Mouse (Mus musculus): ENCODE results near the gene S100a10. TPM values are rescaled to one million over a fixed set of nuclear protein-coding genes. Genes with fewer than 3 reads are reported as not detected.
"Not testable (repeated sequence)": the region's sequence is repeated elsewhere in the genome, so short reads cannot be mapped to it uniquely, and the experiment has no call there.

The S100a10 gene
- polyA plus RNA-seq, 1 experiment: 104 TPM

DNA sequence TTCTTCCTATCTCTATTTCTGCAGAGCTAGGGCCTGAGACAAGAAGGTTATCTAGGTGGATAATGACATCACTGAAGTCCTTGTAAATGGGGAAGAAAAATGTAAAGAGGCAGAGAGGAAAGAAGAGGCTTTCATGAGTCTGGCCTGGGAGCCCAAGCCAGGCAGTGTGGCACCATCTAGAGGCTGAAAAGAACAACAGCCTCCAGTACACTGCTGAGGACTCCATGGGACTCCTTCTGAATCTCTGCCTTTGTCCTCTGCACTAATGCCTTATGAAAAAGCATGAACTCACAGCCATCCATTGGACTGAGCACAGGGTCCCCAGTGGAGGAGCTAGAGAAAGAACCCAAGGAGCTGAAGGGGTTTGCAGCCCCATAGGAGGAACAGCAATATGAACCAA, 54.1 kb downstream of the S100a10 start:
- TF ChIP-seq CTCF (conservative IDR thresholded peaks at IDR 0.05; ENCODE audit: insufficient read depth, insufficient read length, low read depth, low read length): peak; percentile 56
- not testable (repeated sequence) for H3K27me3 ChIP-seq (replicated peaks; ENCODE audit: control insufficient read depth, insufficient read depth, low read length); H3K4me3 ChIP-seq (ENCODE audit: insufficient read depth, low read depth, low read length); H3K27ac ChIP-seq (ENCODE audit: insufficient read depth, low read depth, low read length); H3K4me1 ChIP-seq (ENCODE audit: control insufficient read depth, insufficient read depth, low read length); H3K36me3 ChIP-seq (ENCODE audit: control insufficient read depth, insufficient read depth, low read length)
- DNase-seq: peak; percentile 55

Other genes with a start within 250 kb of the S100a10 start
- not detected in 2 replicates for gene Hrnr, start 235.3 kb upstream of the S100a10 start, polyA plus RNA-seq (2012; rRNA removed)
- gene Rptn, start 161.4 kb upstream of the S100a10 start, polyA plus RNA-seq (2012; rRNA removed): not detected in 2 replicates
- gene Tchh, start 112.8 kb upstream of the S100a10 start, polyA plus RNA-seq (2012; rRNA removed): 0.83 and 1.5 TPM in 2 replicates
- 0.34 and 0.47 TPM in 2 replicates for gene Tchhl1, start 86.3 kb upstream of the S100a10 start, polyA plus RNA-seq (2012; rRNA removed)
- 183 and 285 TPM in 2 replicates for gene S100a11, start 34.6 kb upstream of the S100a10 start, polyA plus RNA-seq (2012; rRNA removed)
- not detected in 2 replicates for gene Tdpoz2, start 97.6 kb downstream of the S100a10 start, polyA plus RNA-seq (2012; rRNA removed)
- gene Tdpoz1, start 121.2 kb downstream of the S100a10 start, polyA plus RNA-seq (2012; rRNA removed): not detected in 2 replicates
- gene Gm37596, start 138.0 kb downstream of the S100a10 start, polyA plus RNA-seq (2012; rRNA removed): not detected in 2 replicates
- not detected in 2 replicates for gene Gm5773, start 217.9 kb downstream of the S100a10 start, polyA plus RNA-seq (2012; rRNA removed)
- not detected in 2 replicates for gene Tdpoz4, start 241.3 kb downstream of the S100a10 start, polyA plus RNA-seq (2012; rRNA removed)